Mouse (Mus musculus): ENCODE data around the gene Lce1b. TPM values are rescaled to one million over a fixed set of nuclear protein-coding genes. Genes with fewer than 3 reads are reported as not detected.
"Not testable (repeated sequence)": the region's sequence is repeated elsewhere in the genome, so short reads cannot be mapped to it uniquely, and the experiment has no call there.

Lce1b gene
- polyA plus RNA-seq (2014; fragmentation: Nextera tagmentation; extraction: Ambion mirVana), result not detected in 2 replicates

- H3K4me1 ChIP-seq (ENCODE audit: control insufficient read depth, insufficient read depth, low read length), result no peaks in the 10 kb centered on the region
- H3K9me3 ChIP-seq (ENCODE audit: control insufficient read depth, low read depth, low read length), result no peaks in the 10 kb centered on the region
- H3K36me3 ChIP-seq (ENCODE audit: control insufficient read depth, insufficient read depth, low read length), result no peaks in the 10 kb centered on the region
- H3K4me2 ChIP-seq (replicated peaks; ENCODE audit: low read depth, low read length), result no peak within 1 kb of the TSS
- ATAC-seq (ENCODE audit: insufficient number of reproducible peaks, insufficient read depth, low FRiP score, low read depth), result no peak
- no peak within 1 kb of the TSS for H3K4me3 ChIP-seq (ENCODE audit: low read depth, low read length)
- no peak within 1 kb of the TSS for H3K27ac ChIP-seq (ENCODE audit: low read length)
- H3K27me3 ChIP-seq (ENCODE audit: control insufficient read depth, insufficient read depth, low read length), result no peaks in the 10 kb centered on the region
- no peak within 1 kb of the TSS for H3K9ac ChIP-seq (replicated peaks; ENCODE audit: low read depth, low read length)
Measured at GRCm38 (mm10) chr3:92656826-92657225, at the start of gene Lce1b. TSS of gene Lce1b (minus strand) at chr3:92656926.

GRCm38 (mm10) chr3:92694613-92695012 is 37.9 kb upstream of the Lce1b start:
- Histone ChIP-seq H3K36me3 (ENCODE audit: control insufficient read depth, insufficient read depth, low read length) (no peaks in the 10 kb centered on the region), H3K9me3 (ENCODE audit: control insufficient read depth, low read depth, low read length) (no peaks in the 10 kb centered on the region), H3K27ac (ENCODE audit: low read length) (no peak overlapping the region), H3K27me3 (ENCODE audit: control insufficient read depth, insufficient read depth, low read length) (no peaks in the 10 kb centered on the region), H3K4me3 (ENCODE audit: low read depth, low read length) (no peak overlapping the region), H3K4me1 (ENCODE audit: control insufficient read depth, insufficient read depth, low read length) (no peaks in the 10 kb centered on the region), H3K4me2 (replicated peaks; ENCODE audit: low read depth, low read length) (no peak overlapping the region), H3K9ac (replicated peaks; ENCODE audit: low read depth, low read length) (no peak overlapping the region)
- WGBS, result 21% methylated on average over 1 of the region's 1 CpGs
- no peak for ATAC-seq (ENCODE audit: insufficient number of reproducible peaks, insufficient read depth, low FRiP score, low read depth)

DNA sequence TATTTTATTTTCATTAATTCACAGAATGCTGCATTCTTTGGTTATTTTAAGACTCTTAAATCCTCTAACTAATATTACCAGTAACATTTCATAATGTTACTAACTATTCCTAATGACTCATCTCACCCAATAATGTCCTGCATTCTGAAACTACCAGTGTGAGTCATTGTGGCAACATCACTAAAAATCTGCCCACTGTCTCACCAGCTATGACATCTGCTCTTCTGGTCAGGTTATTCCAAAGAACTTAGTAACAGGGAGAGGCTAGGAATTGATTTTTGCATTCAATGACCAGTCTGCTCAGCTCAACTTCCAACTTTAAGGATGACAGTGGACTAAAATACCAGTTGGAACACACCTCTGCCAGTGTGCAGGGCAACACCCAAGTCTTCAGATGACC is 35.0 kb upstream of the Lce1b start:
- Histone ChIP-seq H3K4me1 (ENCODE audit: control insufficient read depth, insufficient read depth, low read length) (no peaks in the 10 kb centered on the region), H3K27me3 (ENCODE audit: control insufficient read depth, insufficient read depth, low read length) (no peaks in the 10 kb centered on the region), H3K36me3 (ENCODE audit: control insufficient read depth, insufficient read depth, low read length) (no peaks in the 10 kb centered on the region), H3K4me3 (ENCODE audit: low read depth, low read length) (no peak overlapping the region), H3K27ac (ENCODE audit: low read length) (no peak overlapping the region), H3K9ac (replicated peaks; ENCODE audit: low read depth, low read length) (no peak overlapping the region), H3K9me3 (ENCODE audit: control insufficient read depth, low read depth, low read length) (no peaks in the 10 kb centered on the region), H3K4me2 (replicated peaks; ENCODE audit: low read depth, low read length) (no peak overlapping the region)
- ATAC-seq (ENCODE audit: insufficient number of reproducible peaks, insufficient read depth, low FRiP score, low read depth), result no peak

DNA sequence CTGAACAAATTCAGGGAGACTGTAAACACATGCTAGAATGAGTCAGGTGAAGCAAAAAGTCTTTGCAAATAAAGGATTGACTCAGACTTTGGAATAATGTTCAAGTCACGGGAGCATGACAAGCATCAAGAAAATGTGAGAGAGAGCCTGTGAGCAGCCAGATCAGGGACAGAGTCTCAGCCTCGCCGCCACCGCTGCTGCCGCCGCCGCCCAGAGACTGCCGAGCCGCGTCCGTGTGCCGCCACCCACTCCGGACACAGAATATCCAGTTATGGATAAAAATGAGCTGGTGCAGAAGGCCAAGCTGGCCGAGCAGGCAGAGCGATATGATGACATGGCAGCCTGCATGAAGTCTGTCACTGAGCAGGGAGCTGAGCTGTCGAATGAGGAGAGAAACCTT is 32.4 kb upstream of the Lce1b start:
- H3K4me1 ChIP-seq (ENCODE audit: control insufficient read depth, insufficient read depth, low read length); H3K27ac ChIP-seq (ENCODE audit: low read length); H3K4me2 ChIP-seq (replicated peaks; ENCODE audit: low read depth, low read length); ATAC-seq (ENCODE audit: insufficient number of reproducible peaks, insufficient read depth, low FRiP score, low read depth); H3K4me3 ChIP-seq (ENCODE audit: low read depth, low read length); H3K9ac ChIP-seq (replicated peaks; ENCODE audit: low read depth, low read length); H3K36me3 ChIP-seq (ENCODE audit: control insufficient read depth, insufficient read depth, low read length); H3K9me3 ChIP-seq (ENCODE audit: control insufficient read depth, low read depth, low read length); H3K27me3 ChIP-seq (ENCODE audit: control insufficient read depth, insufficient read depth, low read length): not testable (repeated sequence)
- 70% methylated on average over 16 of the region's 16 CpGs for WGBS

DNA sequence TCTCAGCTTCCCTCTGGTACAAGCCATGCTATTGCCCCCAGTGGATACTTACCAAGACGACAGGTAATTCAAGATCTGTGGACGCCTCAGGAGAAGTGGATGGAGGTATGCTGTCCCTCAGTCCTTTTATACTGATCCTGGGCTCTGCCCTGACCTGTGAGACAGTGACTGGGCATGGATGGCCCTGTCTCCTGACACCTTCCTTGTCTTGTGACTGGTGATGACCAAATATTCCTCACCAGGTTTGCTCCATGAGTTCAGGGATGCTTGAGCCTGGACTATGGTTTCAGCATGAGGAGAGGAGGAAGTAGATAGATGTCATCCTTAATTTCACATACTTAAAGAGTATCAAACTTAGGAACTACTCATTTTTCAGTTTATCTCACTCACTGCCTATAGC is 30.4 kb upstream of the Lce1b start, which contains the start of gene Lce1d:
Gene Lce1d (minus strand): TSS at position 101 of the 400 bp plus-strand sequence.
- no peak for ATAC-seq (ENCODE audit: insufficient number of reproducible peaks, insufficient read depth, low FRiP score, low read depth)
- no peaks in the 10 kb centered on the region for H3K27me3 ChIP-seq (ENCODE audit: control insufficient read depth, insufficient read depth, low read length)
- WGBS, result 57% methylated on average over 2 of the region's 2 CpGs

DNA sequence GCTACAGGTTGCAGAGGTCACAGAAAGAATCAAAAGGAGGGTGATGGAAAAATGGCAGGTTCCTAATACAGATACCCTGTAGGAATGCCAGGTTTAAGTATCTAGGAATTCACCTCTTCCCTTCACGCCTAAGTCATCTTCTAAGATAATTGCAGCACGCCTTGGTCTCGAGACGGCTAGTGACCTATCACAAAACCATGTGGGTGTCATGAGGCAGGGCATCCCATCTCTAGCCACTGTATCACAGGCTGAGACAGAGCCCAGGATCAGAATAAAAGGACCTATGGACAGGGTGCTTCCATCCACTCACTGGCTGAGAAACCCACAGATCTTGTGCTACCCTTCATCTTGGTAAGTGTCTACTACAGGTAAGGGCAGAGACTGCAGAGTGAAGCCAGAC is 22.2 kb upstream of the Lce1b start, which contains the start of gene Lce1c:
Gene Lce1c (plus strand): TSS at position 301 of the 400 bp plus-strand sequence.
- 84% methylated on average over 4 of the region's 4 CpGs for WGBS
- no peaks in the 10 kb centered on the region for H3K4me1 ChIP-seq (ENCODE audit: control insufficient read depth, insufficient read depth, low read length)

More for the DNA sequence above, 30.4 kb upstream of the Lce1b start, which contains the start of gene Lce1d:
- Histone ChIP-seq H3K9me3 (ENCODE audit: control insufficient read depth, low read depth, low read length) (no peaks in the 10 kb centered on the region), H3K4me3 (ENCODE audit: low read depth, low read length) (no peak within 1 kb of the TSS), H3K4me1 (ENCODE audit: control insufficient read depth, insufficient read depth, low read length) (no peaks in the 10 kb centered on the region), H3K4me2 (replicated peaks; ENCODE audit: low read depth, low read length) (no peak within 1 kb of the TSS), H3K36me3 (ENCODE audit: control insufficient read depth, insufficient read depth, low read length) (no peaks in the 10 kb centered on the region), H3K27ac (ENCODE audit: low read length) (no peak within 1 kb of the TSS), H3K9ac (replicated peaks; ENCODE audit: low read depth, low read length) (no peak within 1 kb of the TSS)

GRCm38 (mm10) chr3:92670215-92670614 is 13.5 kb upstream of the Lce1b start, which contains the start of gene Lce1a2:
TSS of gene Lce1a2 (minus strand) at chr3:92670315.
- H3K4me3 ChIP-seq (ENCODE audit: low read depth, low read length), result no peak within 1 kb of the TSS
- H3K4me2 ChIP-seq (replicated peaks; ENCODE audit: low read depth, low read length), result no peak within 1 kb of the TSS
- ATAC-seq (ENCODE audit: insufficient number of reproducible peaks, insufficient read depth, low FRiP score, low read depth), result no peak
- H3K27me3 ChIP-seq (ENCODE audit: control insufficient read depth, insufficient read depth, low read length), result no peaks in the 10 kb centered on the region
- H3K9ac ChIP-seq (replicated peaks; ENCODE audit: low read depth, low read length), result no peak within 1 kb of the TSS
- H3K4me1 ChIP-seq (ENCODE audit: control insufficient read depth, insufficient read depth, low read length), result no peaks in the 10 kb centered on the region
- no peaks in the 10 kb centered on the region for H3K9me3 ChIP-seq (ENCODE audit: control insufficient read depth, low read depth, low read length)
- H3K36me3 ChIP-seq (ENCODE audit: control insufficient read depth, insufficient read depth, low read length), result no peaks in the 10 kb centered on the region
- H3K27ac ChIP-seq (ENCODE audit: low read length), result no peak within 1 kb of the TSS

More for the DNA sequence above, 22.2 kb upstream of the Lce1b start, which contains the start of gene Lce1c:
- Histone ChIP-seq H3K4me2 (replicated peaks; ENCODE audit: low read depth, low read length) (no peak within 1 kb of the TSS), H3K27me3 (ENCODE audit: control insufficient read depth, insufficient read depth, low read length) (no peaks in the 10 kb centered on the region), H3K36me3 (ENCODE audit: control insufficient read depth, insufficient read depth, low read length) (no peaks in the 10 kb centered on the region), H3K9ac (replicated peaks; ENCODE audit: low read depth, low read length) (no peak within 1 kb of the TSS), H3K9me3 (ENCODE audit: control insufficient read depth, low read depth, low read length) (no peaks in the 10 kb centered on the region), H3K27ac (ENCODE audit: low read length) (no peak within 1 kb of the TSS), H3K4me3 (ENCODE audit: low read depth, low read length) (no peak within 1 kb of the TSS)
- ATAC-seq (ENCODE audit: insufficient number of reproducible peaks, insufficient read depth, low FRiP score, low read depth), result no peak

- H3K4me1 ChIP-seq (ENCODE audit: control insufficient read depth, insufficient read depth, low read length), result no peaks in the 10 kb centered on the region
- H3K9me3 ChIP-seq (ENCODE audit: control insufficient read depth, low read depth, low read length), result no peaks in the 10 kb centered on the region
- H3K27ac ChIP-seq (ENCODE audit: low read length), result no peak within 1 kb of the TSS
- no peak within 1 kb of the TSS for H3K4me3 ChIP-seq (ENCODE audit: low read depth, low read length)
- no peak for ATAC-seq (ENCODE audit: insufficient number of reproducible peaks, insufficient read depth, low FRiP score, low read depth)
- H3K4me2 ChIP-seq (replicated peaks; ENCODE audit: low read depth, low read length), result no peak within 1 kb of the TSS
- no peak within 1 kb of the TSS for H3K9ac ChIP-seq (replicated peaks; ENCODE audit: low read depth, low read length)
- no peaks in the 10 kb centered on the region for H3K36me3 ChIP-seq (ENCODE audit: control insufficient read depth, insufficient read depth, low read length)
- H3K27me3 ChIP-seq (ENCODE audit: control insufficient read depth, insufficient read depth, low read length), result no peaks in the 10 kb centered on the region
- WGBS, result 81% methylated on average over 1 of the region's 1 CpGs
Measured at GRCm38 (mm10) chr3:92648207-92648606, 8.5 kb downstream of the Lce1b start, which contains the start of gene Lce1a1. TSS of gene Lce1a1 (minus strand) at chr3:92648307.

DNA sequence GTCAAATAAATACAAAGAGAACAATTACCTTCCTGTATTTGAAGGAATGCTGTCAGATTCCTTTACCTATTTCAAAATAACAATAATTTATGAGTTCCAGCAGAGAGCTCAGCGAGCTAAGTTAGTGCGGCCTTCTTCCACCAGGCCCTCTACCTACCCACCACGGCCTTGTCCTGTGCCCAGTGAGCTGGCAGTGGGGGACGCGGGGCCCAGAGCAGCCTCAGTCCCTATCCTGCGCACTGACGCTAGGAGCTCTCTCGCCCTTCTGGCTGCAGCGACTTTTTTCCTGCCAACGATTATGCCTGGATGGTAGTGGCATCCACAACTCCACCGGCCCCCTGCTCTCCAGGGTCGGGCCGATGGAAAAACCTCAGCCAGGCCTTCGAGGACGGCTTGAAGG is 16.9 kb downstream of the Lce1b start:
- H3K4me1 ChIP-seq (ENCODE audit: control insufficient read depth, insufficient read depth, low read length), result no peaks in the 10 kb centered on the region
- no peaks in the 10 kb centered on the region for H3K36me3 ChIP-seq (ENCODE audit: control insufficient read depth, insufficient read depth, low read length)
- WGBS, result 91% methylated on average over 15 of the region's 15 CpGs

More for the DNA sequence above, 16.9 kb downstream of the Lce1b start:
- Histone ChIP-seq H3K9ac (replicated peaks; ENCODE audit: low read depth, low read length) (no peak overlapping the region), H3K4me3 (ENCODE audit: low read depth, low read length) (no peak overlapping the region), H3K27ac (ENCODE audit: low read length) (no peak overlapping the region), H3K4me2 (replicated peaks; ENCODE audit: low read depth, low read length) (no peak overlapping the region), H3K27me3 (ENCODE audit: control insufficient read depth, insufficient read depth, low read length) (no peaks in the 10 kb centered on the region), H3K9me3 (ENCODE audit: control insufficient read depth, low read depth, low read length) (no peaks in the 10 kb centered on the region)
- no peak for ATAC-seq (ENCODE audit: insufficient number of reproducible peaks, insufficient read depth, low FRiP score, low read depth)

All from stomach, embryonic 14.5 days (tissue).